Mouse (Mus musculus): Measurements from ENCODE around the gene OR5BS1P.

DNA sequence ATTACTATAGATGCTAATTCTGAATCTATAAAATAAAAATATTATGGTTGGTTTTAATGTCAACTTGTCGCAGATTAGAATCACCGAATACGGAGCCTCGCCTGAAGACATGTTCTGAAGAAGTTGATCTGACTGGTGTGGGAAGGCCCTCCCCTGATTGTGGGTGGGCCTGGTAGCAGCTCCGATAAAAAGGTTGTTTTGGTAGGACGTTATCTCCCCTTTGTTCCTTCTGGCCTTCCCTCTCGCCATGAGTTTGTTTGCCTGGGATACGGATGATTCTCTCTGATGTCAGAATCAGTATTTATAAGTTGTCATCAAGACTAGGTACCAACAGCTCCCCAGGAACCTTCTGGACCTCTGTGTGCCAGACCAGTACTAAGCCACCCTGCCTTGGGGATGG, 42.5 kb downstream of the OR5BS1P start:
- no peak for TF ChIP-seq GATA1 (IDR thresholded peaks at IDR 0.05; ENCODE audit: borderline replicate concordance, low read length)
- TF ChIP-seq FLI1 (IDR thresholded peaks at IDR 0.05; ENCODE audit: low read length): no peak

All from megakaryocyte, embryonic 14.5 days (primary cell).